Mouse (Mus musculus) hindbrain, embryonic 12.5 days (tissue): Measurements from ENCODE around the gene Foxp1. TPM values are rescaled to one million over a fixed set of nuclear protein-coding genes. Genes with fewer than 3 reads are reported as not detected.

Experiments
- ATAC-seq: fragments of 200-750 bp; cut with Nextera tagmentation; 2 replicates; pipeline ENCODE4 v1.8.0; 2017; ENCODE audit warnings: moderate TSS enrichment; ENCODE audit not compliant: low FRiP score
- H3K27ac ChIP-seq: fragments of 300-500 bp; sonication (generic); 2 replicates; pipeline ENCODE4 v1.5.1; 2016; ENCODE audit warnings: mild to moderate bottlenecking
- H3K27me3 ChIP-seq: fragments of 300-500 bp; sonication (generic); 2 replicates; pipeline ENCODE4 v1.6.1; 2016; ENCODE audit warnings: mild to moderate bottlenecking
- H3K36me3 ChIP-seq: fragments of 300-500 bp; sonication (generic); 2 replicates; pipeline ENCODE4 v1.6.1; 2016; ENCODE audit warnings: mild to moderate bottlenecking
- H3K4me1 ChIP-seq: fragments of 300-500 bp; sonication (generic); 2 replicates; pipeline ENCODE4 v1.6.1; 2016
- H3K4me2 ChIP-seq: fragments of 300-500 bp; sonication (generic); replicated peaks from 2 replicates; pipeline ENCODE4 v1.6.1; 2016; ENCODE audit warnings: mild to moderate bottlenecking
- H3K4me3 ChIP-seq: fragments of 300-500 bp; sonication (generic); 2 replicates; pipeline ENCODE4 v1.5.1; 2016; ENCODE audit warnings: mild to moderate bottlenecking
- H3K9ac ChIP-seq: fragments of 300-500 bp; sonication (generic); 2 replicates; pipeline ENCODE4 v1.6.1; 2016; ENCODE audit warnings: mild to moderate bottlenecking, moderate library complexity
- H3K9me3 ChIP-seq: fragments of 300-500 bp; sonication (generic); replicated peaks from 2 replicates; pipeline ENCODE4 v1.6.1; 2016; ENCODE audit warnings: mild to moderate bottlenecking
- WGBS: fragments of 180-500 bp; shearing (Covaris S2); methylation state at CpG from one replicate; pipeline ENCODE4 v1.1.7; 2016; 5-methylcytosine and 5-hydroxymethylcytosine counted together
- polyA plus RNA-seq: library from polyadenylated mRNA; unstranded; fragments of >200 nt; fragmentation: Nextera tagmentation; extraction: Ambion mirVana; gene quantifications from 2 replicates; pipeline ENCODE4 v1.2.1, GENCODE M21; 2016

The Foxp1 gene
- polyA plus RNA-seq, 1 experiment from 2014 or later: 87.6 TPM

GRCm38 (mm10) chr6:99401211-99401610 is 121.3 kb downstream of the Foxp1 start:
- Histone ChIP-seq H3K27ac (no peak overlapping the region), H3K4me1 (peaks cover 10% of the 10 kb centered on the region), H3K9me3 (no peaks in the 10 kb centered on the region), H3K36me3 (no peaks in the 10 kb centered on the region), H3K4me2 (no peak overlapping the region), H3K9ac (no peak overlapping the region), H3K4me3 (no peak overlapping the region), H3K27me3 (no peaks in the 10 kb centered on the region)
- ATAC-seq: no peak
- WGBS: 47% methylated on average over 2 of the region's 2 CpGs

DNA sequence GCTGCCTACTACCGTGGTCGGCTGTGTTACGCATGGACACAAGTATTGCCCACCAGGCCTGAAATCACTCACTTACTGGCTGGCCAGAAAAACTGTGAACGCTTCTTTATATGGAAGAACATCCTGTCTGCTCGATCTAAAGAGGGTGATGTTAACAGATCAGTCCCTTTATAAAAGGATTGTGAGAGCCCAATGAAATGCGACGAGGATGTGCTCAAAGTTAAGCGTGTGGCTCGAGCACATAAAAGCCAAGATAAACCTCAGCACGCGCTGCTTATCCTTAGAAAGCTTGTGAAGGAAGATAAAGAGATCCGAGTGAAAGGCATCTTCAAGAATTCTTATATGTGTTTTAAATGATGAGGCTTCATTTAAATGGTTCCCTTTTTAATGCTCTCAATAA is 126.8 kb downstream of the Foxp1 start:
- Histone ChIP-seq H3K4me3 (no peak overlapping the region), H3K4me2 (no peak overlapping the region), H3K27me3 (no peaks in the 10 kb centered on the region), H3K9me3 (no peaks in the 10 kb centered on the region), H3K4me1 (no peaks in the 10 kb centered on the region), H3K27ac (no peak overlapping the region), H3K9ac (no peak overlapping the region), H3K36me3 (no peaks in the 10 kb centered on the region)
- no peak for ATAC-seq
- 74% methylated on average over 12 of the region's 12 CpGs for WGBS

GRCm38 (mm10) chr6:99394801-99395200 is 127.7 kb downstream of the Foxp1 start:
- 75% methylated on average over 5 of the region's 5 CpGs for WGBS
- H3K4me2 ChIP-seq: no peak overlapping the region
- H3K27me3 ChIP-seq: no peaks in the 10 kb centered on the region
- H3K4me1 ChIP-seq: no peaks in the 10 kb centered on the region
- no peak overlapping the region for H3K4me3 ChIP-seq
- no peak overlapping the region for H3K9ac ChIP-seq
- H3K9me3 ChIP-seq: no peaks in the 10 kb centered on the region
- no peak overlapping the region for H3K27ac ChIP-seq
- H3K36me3 ChIP-seq: no peaks in the 10 kb centered on the region
- no peak for ATAC-seq

- H3K9ac ChIP-seq: no peak overlapping the region
- H3K4me2 ChIP-seq: no peak overlapping the region
- H3K36me3 ChIP-seq: no peaks in the 10 kb centered on the region
- no peaks in the 10 kb centered on the region for H3K9me3 ChIP-seq
- H3K4me3 ChIP-seq: no peak overlapping the region
- ATAC-seq: no peak
- no peak overlapping the region for H3K27ac ChIP-seq
- H3K27me3 ChIP-seq: no peaks in the 10 kb centered on the region
- WGBS: 93% methylated on average over 6 of the region's 6 CpGs
- H3K4me1 ChIP-seq: 0 out of 2 replicates have a peak, but pooled peaks cover 3% of the 10 kb centered on the region
Measured at GRCm38 (mm10) chr6:99392484-99392883, 130.0 kb downstream of the Foxp1 start.

DNA sequence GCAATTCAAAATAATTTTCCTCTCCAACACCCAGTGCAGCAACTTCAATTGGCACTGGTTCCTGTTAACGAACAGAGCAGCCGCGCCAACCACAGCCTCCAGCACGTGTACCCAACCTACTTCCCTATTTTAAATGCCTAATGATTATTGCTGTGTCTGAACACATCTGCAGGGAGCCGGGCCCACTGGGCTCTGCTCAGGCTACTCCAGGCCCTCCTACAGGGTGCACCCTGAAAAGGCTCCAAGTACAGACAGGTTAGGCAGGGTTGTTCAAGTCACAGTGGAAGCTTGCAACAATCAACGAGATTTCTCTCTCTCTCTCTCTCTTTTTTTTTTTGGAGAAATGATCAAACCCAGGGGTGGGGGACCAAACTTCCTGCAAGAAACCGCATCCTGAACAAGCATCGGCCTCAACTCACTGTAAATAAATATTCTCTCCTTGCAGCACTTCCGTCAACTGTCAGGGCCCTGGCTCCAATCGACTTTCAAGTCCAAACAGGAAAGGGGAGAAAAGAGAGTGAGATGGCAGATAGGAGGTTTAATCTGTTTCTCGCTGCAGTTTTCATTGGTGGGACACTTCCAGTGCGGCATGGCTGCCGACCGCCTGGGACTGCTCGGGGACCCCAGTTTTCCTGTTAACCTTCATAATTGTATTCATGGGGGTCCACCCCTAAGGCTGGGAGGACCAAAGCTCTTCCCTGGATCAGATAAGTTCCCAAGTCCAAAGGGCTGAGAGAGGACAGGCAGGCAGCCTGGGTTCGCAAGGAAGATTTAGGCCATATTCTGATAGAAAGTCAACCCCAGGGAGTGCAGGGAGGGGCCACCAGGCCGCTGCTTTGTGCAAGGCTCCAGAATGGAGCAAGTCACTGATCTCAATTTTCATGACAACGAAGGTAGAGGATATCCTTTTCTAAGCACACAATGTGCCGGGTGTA is 133.5 kb downstream of the Foxp1 start:
- Histone ChIP-seq H3K9me3 (no peaks in the 10 kb centered on the region), H3K27ac (no peak overlapping the region), H3K9ac (no peak overlapping the region), H3K4me2 (no peak overlapping the region), H3K36me3 (no peaks in the 10 kb centered on the region), H3K4me1 (0 out of 2 replicates have a peak, but pooled peaks cover 3% of the 10 kb centered on the region), H3K27me3 (no peaks in the 10 kb centered on the region), H3K4me3 (no peak overlapping the region)
- ATAC-seq: no peak
- WGBS: 80% methylated on average over 19 of the region's 19 CpGs

DNA sequence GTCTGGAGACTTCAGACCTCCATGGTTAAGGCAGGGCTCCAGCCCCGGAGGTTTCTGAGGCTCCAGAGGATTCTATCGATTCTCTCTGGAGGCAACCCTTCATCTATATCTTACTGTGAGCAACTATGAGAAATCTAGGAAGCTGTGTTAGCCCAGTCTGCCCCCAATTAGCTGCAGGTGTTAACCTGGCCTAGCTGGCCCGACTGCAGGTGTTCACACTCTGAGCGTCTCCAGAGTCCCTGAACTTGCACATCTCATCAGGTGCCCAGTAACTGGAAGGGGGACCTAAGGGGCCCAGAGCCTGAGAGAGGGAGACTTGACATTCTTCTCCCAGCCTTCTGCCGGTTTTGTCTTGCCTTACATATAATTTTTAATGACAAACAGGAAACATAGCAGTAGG is 134.5 kb downstream of the Foxp1 start:
- H3K4me1 ChIP-seq: peaks cover 3% of the 10 kb centered on the region; the same call in 1 of the 2 replicates

GRCm38 (mm10) chr6:99385059-99385604 is 137.4 kb downstream of the Foxp1 start:
- Histone ChIP-seq H3K4me3 (no peak overlapping the region), H3K4me1 (peaks cover 7% of the 10 kb centered on the region), H3K9me3 (no peaks in the 10 kb centered on the region), H3K9ac (no peak overlapping the region), H3K27me3 (no peaks in the 10 kb centered on the region), H3K4me2 (no peak overlapping the region), H3K36me3 (no peaks in the 10 kb centered on the region), H3K27ac (no peak overlapping the region)
- ATAC-seq: no peak
- WGBS: 92% methylated on average over 2 of the region's 2 CpGs

More for the DNA sequence above, 134.5 kb downstream of the Foxp1 start:
- H3K27me3 ChIP-seq: no peaks in the 10 kb centered on the region
- no peak overlapping the region for H3K27ac ChIP-seq
- H3K4me2 ChIP-seq: no peak overlapping the region
- H3K4me3 ChIP-seq: no peak overlapping the region
- no peak for ATAC-seq
- WGBS: 89% methylated on average over 5 of the region's 5 CpGs
- H3K9ac ChIP-seq: no peak overlapping the region
- H3K9me3 ChIP-seq: no peaks in the 10 kb centered on the region
- no peaks in the 10 kb centered on the region for H3K36me3 ChIP-seq

GRCm38 (mm10) chr6:99383846-99384472 is 138.6 kb downstream of the Foxp1 start:
- no peaks in the 10 kb centered on the region for H3K27me3 ChIP-seq
- H3K4me3 ChIP-seq: no peak overlapping the region
- no peak overlapping the region for H3K9ac ChIP-seq
- no peak overlapping the region for H3K27ac ChIP-seq
- H3K4me2 ChIP-seq: no peak overlapping the region
- no peak for ATAC-seq
- H3K9me3 ChIP-seq: no peaks in the 10 kb centered on the region
- no peaks in the 10 kb centered on the region for H3K36me3 ChIP-seq
- H3K4me1 ChIP-seq: peaks cover 4% of the 10 kb centered on the region
- 64% methylated on average over 4 of the region's 4 CpGs for WGBS

DNA sequence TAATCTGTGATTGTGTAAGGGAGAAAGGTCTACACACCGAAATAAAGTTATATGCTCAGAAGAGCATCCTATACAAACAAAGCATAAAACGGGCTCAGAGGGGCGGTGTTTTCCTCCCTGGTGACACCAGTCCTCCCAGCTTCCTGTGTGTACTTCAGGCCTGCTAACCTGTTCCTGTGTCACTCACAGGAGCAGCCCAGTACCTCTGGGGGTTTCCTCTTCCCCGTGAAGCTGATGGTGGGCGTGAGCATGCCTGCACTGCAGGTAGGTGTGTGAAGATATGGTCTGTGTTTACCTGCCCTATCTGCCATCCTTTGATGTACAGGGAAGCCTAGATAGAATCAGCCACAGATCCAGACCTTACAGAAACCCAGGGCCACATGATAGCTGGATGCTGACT is 142.4 kb downstream of the Foxp1 start:
- H3K4me1 ChIP-seq: peaks cover 17% of the 10 kb centered on the region
- no peak overlapping the region for H3K4me3 ChIP-seq
- H3K27ac ChIP-seq: no peak overlapping the region
- H3K9ac ChIP-seq: no peak overlapping the region
- H3K27me3 ChIP-seq: no peaks in the 10 kb centered on the region
- H3K9me3 ChIP-seq: no peaks in the 10 kb centered on the region
- no peaks in the 10 kb centered on the region for H3K36me3 ChIP-seq
- WGBS: 92% methylated on average over 5 of the region's 5 CpGs
- H3K4me2 ChIP-seq: no peak overlapping the region
- ATAC-seq: no peak

GRCm38 (mm10) chr6:99378997-99379710 is 143.4 kb downstream of the Foxp1 start:
- H3K9me3 ChIP-seq: no peaks in the 10 kb centered on the region
- H3K9ac ChIP-seq: no peak overlapping the region
- no peak overlapping the region for H3K4me2 ChIP-seq
- H3K4me1 ChIP-seq: peaks cover 23% of the 10 kb centered on the region
- H3K4me3 ChIP-seq: no peak overlapping the region
- WGBS: 69% methylated on average over 7 of the region's 7 CpGs
- no peaks in the 10 kb centered on the region for H3K36me3 ChIP-seq
- no peak for ATAC-seq
- H3K27ac ChIP-seq: no peak overlapping the region
- no peaks in the 10 kb centered on the region for H3K27me3 ChIP-seq

DNA sequence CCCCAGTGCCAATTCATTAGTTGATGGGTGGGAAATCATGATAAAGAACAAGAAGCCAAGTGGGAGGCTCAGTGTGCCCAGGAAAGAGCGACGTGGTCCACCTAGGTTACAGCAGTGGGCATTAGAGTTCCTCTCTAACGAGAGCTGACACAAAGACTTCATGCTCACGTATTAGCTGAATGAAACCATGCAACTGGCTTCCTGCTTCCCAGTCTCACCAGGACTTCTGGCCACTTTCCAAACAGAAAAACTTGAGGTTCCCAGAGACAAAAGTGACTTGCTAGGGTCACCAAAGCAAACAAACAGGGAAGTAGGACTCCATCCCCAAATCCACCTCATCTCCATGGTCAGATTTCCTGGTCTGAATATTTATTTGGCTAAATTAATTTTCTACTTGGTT is 144.8 kb downstream of the Foxp1 start:
- Histone ChIP-seq H3K4me2 (no peak overlapping the region), H3K36me3 (no peaks in the 10 kb centered on the region), H3K27ac (no peak overlapping the region), H3K4me3 (no peak overlapping the region), H3K9me3 (no peaks in the 10 kb centered on the region), H3K27me3 (no peaks in the 10 kb centered on the region), H3K4me1 (peaks cover 21% of the 10 kb centered on the region), H3K9ac (no peak overlapping the region)
- no peak for ATAC-seq
- WGBS: 63% methylated on average over 4 of the region's 4 CpGs

DNA sequence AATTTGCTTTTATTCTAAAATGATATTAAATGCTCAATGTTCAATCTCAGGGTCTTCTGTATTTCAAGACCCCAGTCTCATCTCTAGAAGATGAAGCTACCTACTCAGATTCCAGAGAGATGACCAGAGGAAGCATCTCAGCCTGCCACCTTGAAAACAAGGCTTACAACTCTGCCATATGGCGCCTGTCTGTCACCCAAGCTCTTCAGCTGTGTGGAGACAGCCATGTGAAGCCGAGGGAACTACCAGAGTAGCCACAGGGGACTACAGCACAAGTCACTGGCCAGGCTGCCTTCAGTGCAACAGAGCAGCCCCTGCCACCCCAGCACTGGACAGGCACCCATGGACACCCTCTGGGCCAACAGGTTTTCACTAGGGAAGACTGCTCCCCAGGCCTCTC is 145.4 kb downstream of the Foxp1 start:
- Histone ChIP-seq H3K4me3 (no peak overlapping the region), H3K4me1 (peaks cover 20% of the 10 kb centered on the region), H3K4me2 (no peak overlapping the region), H3K36me3 (no peaks in the 10 kb centered on the region), H3K27ac (no peak overlapping the region), H3K9me3 (no peaks in the 10 kb centered on the region), H3K9ac (no peak overlapping the region), H3K27me3 (no peaks in the 10 kb centered on the region)
- ATAC-seq: no peak
- WGBS: 59% methylated on average over 2 of the region's 2 CpGs
